Mouse (Mus musculus) cerebellum, adult 2 months (tissue): ENCODE data around the gene Wdr25.

ENCODE experiments used
- CTCF ChIP-seq: fragments of 200-500 bp; IDR thresholded peaks from 2 replicates; pipeline ENCODE4 v1.5.1; 2011; ENCODE audit warnings: low read depth, mild to moderate bottlenecking, control low read depth, low read length, moderate library complexity, borderline replicate concordance; ENCODE audit not compliant: insufficient read depth
- POLR2A ChIP-seq: fragments of 200-500 bp; IDR thresholded peaks from 2 replicates; pipeline ENCODE4 v1.6.1; 2011; ENCODE audit warnings: low read length, control low read depth, borderline replicate concordance; ENCODE audit not compliant: insufficient read depth

DNA sequence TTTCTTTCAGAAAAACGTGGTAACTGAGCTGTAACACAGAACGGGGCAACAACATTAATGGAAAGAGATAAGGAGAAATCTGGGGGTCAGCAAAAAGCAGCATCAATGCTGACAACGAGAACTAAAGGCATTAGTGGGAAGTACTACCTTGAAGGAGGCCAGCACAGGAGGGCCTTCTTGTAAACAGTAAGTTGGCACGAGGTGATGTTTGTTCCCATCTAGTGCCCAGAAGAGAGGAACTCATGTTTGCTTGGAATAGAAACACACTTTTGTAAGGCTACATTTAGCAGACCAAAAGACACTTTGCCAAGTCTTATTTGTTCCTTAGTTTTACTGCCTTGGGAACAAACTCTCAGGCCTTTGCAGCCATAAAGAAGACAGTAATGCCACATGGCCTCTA lies 4.8 kb upstream of the Wdr25 start:
- TF ChIP-seq CTCF = no peak
- no peak for TF ChIP-seq POLR2A
